Mouse (Mus musculus) T-helper 1 cell (primary cell): Measurements from ENCODE around the gene Spon1.

Source experiments
- in situ Hi-C: fragments of 300-600 bp; cut with MboI, MseI; formaldehyde crosslinking; loops from one replicate; pipeline ENCODE4 v1.15.1; 2025; ENCODE audit warnings: high pct_unique_total_duplicates

Gene Spon1

GRCm38 (mm10) chr7:113778546-113778945 is 12.7 kb downstream of the Spon1 start:
- in situ Hi-C loops = no loop called here

- in situ Hi-C loops = no loop called here
These were observed 14.5 kb downstream of the Spon1 start for GRCm38 (mm10) chr7:113780286-113780685.

- in situ Hi-C loops = no loop called here
These were observed 26.2 kb downstream of the Spon1 start for GRCm38 (mm10) chr7:113791991-113792390.

- in situ Hi-C loops = no loop called here
These were observed 27.1 kb downstream of the Spon1 start for GRCm38 (mm10) chr7:113792871-113793270.

GRCm38 (mm10) chr7:113795209-113795608 is 29.4 kb downstream of the Spon1 start:
- in situ Hi-C loops = no loop called here

- in situ Hi-C loops = no loop called here
These were observed 31.3 kb downstream of the Spon1 start for GRCm38 (mm10) chr7:113797134-113797533.

GRCm38 (mm10) chr7:113798605-113799255 is 32.9 kb downstream of the Spon1 start:
- in situ Hi-C loops = no loop called here

- in situ Hi-C loops = no loop called here
These were observed 44.0 kb downstream of the Spon1 start for GRCm38 (mm10) chr7:113809781-113810180.

GRCm38 (mm10) chr7:113811376-113812158 is 45.8 kb downstream of the Spon1 start:
- in situ Hi-C loops = no loop called here

GRCm38 (mm10) chr7:113814101-113814779 is 48.4 kb downstream of the Spon1 start:
- in situ Hi-C loops = no loop called here

- in situ Hi-C loops = no loop called here
These were observed 49.9 kb downstream of the Spon1 start for GRCm38 (mm10) chr7:113815726-113816125.

GRCm38 (mm10) chr7:113816827-113817334 is 51.1 kb downstream of the Spon1 start:
- in situ Hi-C loops = no loop called here

- in situ Hi-C loops = no loop called here
These were observed 52.3 kb downstream of the Spon1 start for GRCm38 (mm10) chr7:113818116-113818515.

- in situ Hi-C loops = no loop called here
These were observed 54.4 kb downstream of the Spon1 start for GRCm38 (mm10) chr7:113820213-113820612.

- in situ Hi-C loops = no loop called here
These were observed 57.2 kb downstream of the Spon1 start for GRCm38 (mm10) chr7:113823026-113823425.

GRCm38 (mm10) chr7:113824651-113825050 is 58.9 kb downstream of the Spon1 start:
- in situ Hi-C loops = no loop called here

- in situ Hi-C loops = no loop called here
These were observed 59.9 kb downstream of the Spon1 start for GRCm38 (mm10) chr7:113825498-113826205.

- in situ Hi-C loops = no loop called here
These were observed 60.7 kb downstream of the Spon1 start for GRCm38 (mm10) chr7:113826510-113826909.

GRCm38 (mm10) chr7:113828122-113828571 is 62.3 kb downstream of the Spon1 start:
- in situ Hi-C loops = no loop called here

GRCm38 (mm10) chr7:113828576-113828975 is 62.8 kb downstream of the Spon1 start:
- in situ Hi-C loops = no loop called here

- in situ Hi-C loops = no loop called here
These were observed 71.4 kb downstream of the Spon1 start for GRCm38 (mm10) chr7:113837151-113837550.

- in situ Hi-C loops = no loop called here
These were observed 73.6 kb downstream of the Spon1 start for GRCm38 (mm10) chr7:113839431-113839830.
